Mouse (Mus musculus): Measurements from ENCODE around the gene Kcnk13. TPM values are rescaled to one million over a fixed set of nuclear protein-coding genes. Genes with fewer than 3 reads are reported as not detected.

Kcnk13 gene
- polyA plus RNA-seq (2012; rRNA removed; ENCODE audit: low replicate concordance): 0.83 and 1.2 TPM in 2 replicates

GRCm38 (mm10) chr12:99964301-99965202 lies at the start of gene Kcnk13:
TSS of gene Kcnk13 (plus strand) at chr12:99964499.

DNA sequence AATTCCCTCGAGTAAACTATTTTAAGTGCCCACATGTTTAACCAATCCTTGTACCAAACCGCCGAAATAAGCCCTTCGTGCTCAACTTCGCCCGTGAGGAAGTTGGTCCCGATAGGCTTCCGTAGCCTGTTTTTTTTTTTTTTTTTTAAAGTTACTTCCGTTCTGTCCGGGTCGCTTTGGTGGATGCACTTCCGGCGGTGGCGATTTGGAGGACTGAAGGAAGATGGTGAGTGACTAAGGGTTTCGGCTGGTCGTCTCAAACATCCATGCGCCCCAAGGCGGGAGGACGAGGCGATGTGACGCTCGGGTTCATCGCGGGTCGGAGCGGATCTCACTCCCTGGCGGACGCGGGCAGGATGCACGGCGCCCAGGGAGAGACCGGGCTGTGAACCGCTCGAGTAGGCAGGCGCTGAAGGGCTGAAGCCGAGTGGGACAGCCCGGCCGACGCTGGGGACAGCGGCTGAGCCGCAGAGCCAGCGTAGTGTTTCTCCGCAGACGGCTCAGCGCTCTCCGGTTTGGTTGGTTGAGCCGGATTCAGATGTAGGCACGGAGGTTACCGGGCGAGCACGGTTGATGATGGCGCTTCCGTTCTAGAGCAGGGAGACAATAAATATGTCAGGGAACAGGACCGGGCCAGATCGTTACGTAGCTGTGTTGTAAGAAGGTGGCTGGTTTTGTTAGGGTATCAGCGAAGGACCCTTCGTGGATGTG lies 145.8 kb downstream of the Kcnk13 start, which contains the start of gene Psmc1:
TSS of gene Psmc1 (plus strand) at position 169 of the 711 bp plus-strand sequence.

Other genes starting within 250 kb of the Kcnk13 start
- gene Efcab11, start 80.1 kb upstream of the Kcnk13 start, polyA plus RNA-seq (2012; rRNA removed; ENCODE audit: low replicate concordance): 0.55 and 0.56 TPM in 2 replicates
- gene Tdp1, start 80.0 kb upstream of the Kcnk13 start, polyA plus RNA-seq (2012; rRNA removed; ENCODE audit: low replicate concordance): 14.1 and 16.7 TPM in 2 replicates
- 45.5 and 51.1 TPM in 2 replicates for gene Psmc1, start 145.7 kb downstream of the Kcnk13 start, polyA plus RNA-seq (2012; rRNA removed; ENCODE audit: low replicate concordance)
- 8.5 and 12.6 TPM in 2 replicates for gene Nrde2, start 195.2 kb downstream of the Kcnk13 start, polyA plus RNA-seq (2012; rRNA removed; ENCODE audit: low replicate concordance)
- 378 and 395 TPM in 2 replicates for gene Calm1, start 234.9 kb downstream of the Kcnk13 start, polyA plus RNA-seq (2012; rRNA removed; ENCODE audit: low replicate concordance)

Measured in subcutaneous adipose tissue, adult 2 months (tissue).